Mouse (Mus musculus): ENCODE measurements around the gene Kdr.

The Kdr gene

GRCm38 (mm10) chr5:75917231-75917630 lies 61.0 kb downstream of the Kdr start:
- DNase-seq (ENCODE audit: low read depth): no peak

- no peak for DNase-seq (ENCODE audit: low read depth)
Observed at GRCm38 (mm10) chr5:75906102-75906501, 72.2 kb downstream of the Kdr start.

GRCm38 (mm10) chr5:75900231-75900920 lies 77.9 kb downstream of the Kdr start:
- DNase-seq (ENCODE audit: low read depth): no peak

GRCm38 (mm10) chr5:75895351-75895750 lies 82.9 kb downstream of the Kdr start:
- DNase-seq (ENCODE audit: low read depth): no peak

- peak; percentile 10 for DNase-seq (ENCODE audit: low read depth)
Observed at GRCm38 (mm10) chr5:75892956-75893471, 85.2 kb downstream of the Kdr start.

All from fibroblast of lung, adult 2 months (primary cell).